Mouse (Mus musculus) monocyte, adult 5-6 weeks (primary cell): ENCODE data around the gene Gm10203. TPM values are rescaled to one million over a fixed set of nuclear protein-coding genes. Genes with fewer than 3 reads are reported as not detected.
"Not testable (repeated sequence)": the region's sequence is repeated elsewhere in the genome, so short reads cannot be mapped to it uniquely, and the experiment has no call there.

Source experiments
- ATAC-seq: fragments of 153-309, 156-312 bp; replicated peaks from 2 replicates; pipeline ENCODE4 v1.8.0; 2017; ENCODE audit warnings: mild to moderate bottlenecking; ENCODE audit not compliant: low TSS enrichment, insufficient number of reproducible peaks, severe bottlenecking, poor library complexity, low FRiP score
- total RNA-seq: library from RNA; stranded (forward); fragments of 200-1000, 200-491, 200-594 nt; gene quantifications from 3 replicates; pipeline ENCODE4 v1.2.3, GENCODE M21; 2017

The Gm10203 gene
- total RNA-seq, 1 experiment from 2014 or later = not detected

- ATAC-seq = peak; percentile 92
These were observed 2.5 kb downstream of the Gm10203 start for GRCm38 (mm10) chr6:149132311-149133077.

GRCm38 (mm10) chr6:149134391-149135150, 4.6 kb downstream of the Gm10203 start:
- ATAC-seq = no peak

- ATAC-seq = no peak
These were observed 5.7 kb downstream of the Gm10203 start for GRCm38 (mm10) chr6:149135631-149136030.

GRCm38 (mm10) chr6:149137936-149138335, 8.0 kb downstream of the Gm10203 start:
- ATAC-seq = no peak

- ATAC-seq = peak; percentile 48; the same call in 1 of the 2 replicates
These were observed 9.0 kb downstream of the Gm10203 start for GRCm38 (mm10) chr6:149139011-149139410.

GRCm38 (mm10) chr6:149139471-149139870, 9.5 kb downstream of the Gm10203 start, which contains the start of gene Etfbkmt:
Gene Etfbkmt, plus strand, starts transcription at chr6:149139849.
- no peak for ATAC-seq

- ATAC-seq = peak; percentile 94
These were observed 11.6 kb downstream of the Gm10203 start for GRCm38 (mm10) chr6:149141393-149142173.

GRCm38 (mm10) chr6:149145143-149145542, 15.2 kb downstream of the Gm10203 start:
- no peak for ATAC-seq

- no peak for ATAC-seq
These were observed 18.7 kb downstream of the Gm10203 start for GRCm38 (mm10) chr6:149148436-149149229.

- no peak for ATAC-seq
These were observed 22.1 kb downstream of the Gm10203 start for GRCm38 (mm10) chr6:149152119-149152518.

GRCm38 (mm10) chr6:149153473-149154115, 23.6 kb downstream of the Gm10203 start:
- no peak for ATAC-seq

GRCm38 (mm10) chr6:149154116-149155030, 24.4 kb downstream of the Gm10203 start:
- ATAC-seq = no peak

- no peak for ATAC-seq
These were observed 25.3 kb downstream of the Gm10203 start for GRCm38 (mm10) chr6:149155031-149155841.

- not testable (repeated sequence) for ATAC-seq
These were observed 37.1 kb downstream of the Gm10203 start for GRCm38 (mm10) chr6:149167038-149167437.

- no peak for ATAC-seq
These were observed 37.7 kb downstream of the Gm10203 start for GRCm38 (mm10) chr6:149167672-149168071.

GRCm38 (mm10) chr6:149168436-149168835, 38.5 kb downstream of the Gm10203 start:
- ATAC-seq = no peak
